Mouse (Mus musculus) testis, adult 2 months (tissue): ENCODE results near the gene Nt5e.

Experiments
- CTCF ChIP-seq: fragments of 200-500 bp; IDR thresholded peaks from 2 replicates; pipeline ENCODE4 v1.5.1; 2012; ENCODE audit warnings: low read depth, mild to moderate bottlenecking, inconsistent platforms, low read length, moderate library complexity; ENCODE audit not compliant: control insufficient read depth, insufficient read depth, insufficient replicate concordance
- POLR2A ChIP-seq: fragments of 200-500 bp; IDR thresholded peaks from 2 replicates; pipeline ENCODE4 v1.6.1; 2012; ENCODE audit warnings: low read depth, mild to moderate bottlenecking, inconsistent platforms, low read length, moderate library complexity; ENCODE audit not compliant: control insufficient read depth

DNA sequence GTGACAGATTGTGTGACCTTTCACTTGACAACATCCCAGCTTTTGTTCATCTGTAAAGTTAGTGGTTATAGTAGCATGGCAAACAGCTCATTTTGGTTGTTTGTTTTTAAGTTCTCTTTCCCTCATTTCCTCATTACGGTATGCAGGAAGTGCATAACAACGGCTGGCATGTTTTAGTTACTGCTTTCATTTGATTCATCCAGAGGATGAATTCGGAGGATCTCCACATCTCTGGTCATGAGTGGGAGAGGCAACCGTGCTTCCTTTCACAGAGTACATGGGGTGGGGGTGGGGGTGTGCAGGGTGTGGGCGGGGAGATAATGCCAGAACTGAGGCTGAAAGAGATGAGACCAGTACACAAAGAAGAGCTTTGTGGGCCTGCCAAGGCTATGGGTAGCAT is 19.9 kb downstream of the Nt5e start:
- no peak for TF ChIP-seq POLR2A
- TF ChIP-seq CTCF = no peak
